Mouse (Mus musculus): Measurements from ENCODE around the gene Olfr933.

Olfr933 gene

DNA sequence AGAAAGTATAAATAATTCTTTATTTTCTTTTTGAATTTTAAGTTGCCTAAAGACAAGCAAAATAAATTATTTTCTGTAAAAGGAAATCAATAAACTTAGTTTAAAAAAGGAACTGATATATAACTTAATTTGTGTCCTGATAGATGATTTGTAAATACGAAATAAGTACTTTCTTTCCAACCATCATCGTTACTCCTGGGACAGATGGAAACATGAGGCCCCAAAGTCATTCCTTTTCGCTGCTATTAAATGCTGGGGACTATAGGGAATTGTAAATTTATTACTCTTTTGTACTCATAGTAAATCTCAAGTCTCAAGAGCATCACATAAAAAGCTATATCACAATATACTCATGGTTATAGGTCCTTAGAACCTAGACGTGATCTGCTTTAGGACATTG is at the start of gene Olfr933:
Olfr933 (plus strand) TSS at position 301 of the 400 bp plus-strand sequence.
- no peak for DNase-seq (ENCODE audit: low spot score)

GRCm38 (mm10) chr9:38929509-38929908 is 42.6 kb upstream of the Olfr933 start, which contains the start of gene Olfr930:
TSS of gene Olfr930 (plus strand) at chr9:38929809.
- no peak for DNase-seq (ENCODE audit: low spot score)

GRCm38 (mm10) chr9:38953401-38954123 is 18.6 kb upstream of the Olfr933 start:
- DNase-seq (ENCODE audit: low spot score) = no peak

DNA sequence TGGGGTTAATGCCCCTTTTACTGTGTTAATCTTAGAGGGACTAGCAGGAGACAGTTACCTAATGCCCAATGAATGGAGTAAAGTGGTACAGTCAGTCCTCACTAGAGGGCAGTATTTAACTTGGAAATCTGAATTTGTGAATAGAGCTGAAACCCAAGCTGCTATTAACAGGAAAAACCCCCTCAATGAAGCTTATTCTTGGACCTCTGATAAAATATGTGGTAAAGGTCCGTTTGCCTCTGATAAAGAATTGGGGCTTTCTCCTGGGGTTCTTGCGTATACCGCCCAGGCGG is 18.0 kb upstream of the Olfr933 start:
- DNase-seq (ENCODE audit: low spot score) = no peak

DNA sequence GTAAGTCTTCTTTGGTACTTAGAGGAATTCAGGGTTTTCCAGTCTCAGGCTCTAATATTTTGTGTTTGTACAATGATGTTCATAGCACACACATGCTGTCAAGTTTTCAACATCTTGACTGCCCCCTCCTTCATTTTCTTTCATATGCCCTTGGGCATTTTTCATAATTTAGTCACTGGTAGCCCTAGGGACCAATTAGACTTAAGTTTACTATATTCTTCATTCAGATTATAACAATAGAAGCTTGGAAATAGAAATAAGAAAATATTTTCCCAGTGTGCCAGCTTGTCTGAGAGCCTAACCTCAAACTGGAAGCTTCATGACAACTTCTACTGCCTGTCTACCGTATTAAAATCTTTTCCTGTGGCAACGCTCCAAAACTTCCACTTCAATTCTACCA is 16.1 kb downstream of the Olfr933 start, which contains the start of gene Olfr934:
Olfr934 (minus strand) TSS at position 101 of the 400 bp plus-strand sequence.
- no peak for DNase-seq (ENCODE audit: low spot score)

GRCm38 (mm10) chr9:38999583-38999982 is 27.5 kb downstream of the Olfr933 start, which contains the start of gene Olfr935:
TSS of gene Olfr935 (minus strand) at chr9:38999683.
- DNase-seq (ENCODE audit: low spot score) = no peak

GRCm38 (mm10) chr9:39023277-39023676 is 51.2 kb downstream of the Olfr933 start, which contains the start of gene Olfr146:
TSS of gene Olfr146 (minus strand) at chr9:39023377.
- DNase-seq (ENCODE audit: low spot score) = no peak
